Mouse (Mus musculus) neural tube, embryonic 15.5 days (tissue): ENCODE measurements around the gene Slc36a3. TPM values are rescaled to one million over a fixed set of nuclear protein-coding genes. Genes with fewer than 3 reads are reported as not detected.
"Not testable (repeated sequence)": the region's sequence is repeated elsewhere in the genome, so short reads cannot be mapped to it uniquely, and the experiment has no call there.

Experiments
- ATAC-seq: fragments of 200-750 bp; cut with Nextera tagmentation; 2 replicates; pipeline ENCODE4 v1.8.0; 2017; ENCODE audit warnings: mild to moderate bottlenecking, moderate TSS enrichment, moderate library complexity; ENCODE audit not compliant: low FRiP score
- H3K27ac ChIP-seq: fragments of 300-500 bp; sonication (generic); replicated peaks from 2 replicates; pipeline ENCODE4 v1.5.1; 2015; ENCODE audit warnings: mild to moderate bottlenecking, inconsistent platforms
- H3K27me3 ChIP-seq: fragments of 300-500 bp; sonication (generic); replicated peaks from 2 replicates; pipeline ENCODE4 v1.6.1; 2015; ENCODE audit warnings: inconsistent platforms
- H3K36me3 ChIP-seq: fragments of 300-500 bp; sonication (generic); 2 replicates; pipeline ENCODE4 v1.6.1; 2015; ENCODE audit warnings: inconsistent platforms
- H3K4me1 ChIP-seq: fragments of 300-500 bp; sonication (generic); 2 replicates; pipeline ENCODE4 v1.6.1; 2015; ENCODE audit warnings: inconsistent platforms
- H3K4me2 ChIP-seq: fragments of 300-500 bp; sonication (generic); 2 replicates; pipeline ENCODE4 v1.6.1; 2015; ENCODE audit warnings: inconsistent platforms, mild to moderate bottlenecking, moderate library complexity
- H3K4me3 ChIP-seq: fragments of 300-500 bp; sonication (generic); replicated peaks from 2 replicates; pipeline ENCODE4 v1.5.1; 2015; ENCODE audit warnings: mild to moderate bottlenecking, inconsistent platforms
- H3K9ac ChIP-seq: fragments of 300-500 bp; sonication (generic); replicated peaks from 2 replicates; pipeline ENCODE4 v1.6.1; 2015; ENCODE audit warnings: mild to moderate bottlenecking, inconsistent platforms
- H3K9me3 ChIP-seq: fragments of 300-500 bp; sonication (generic); replicated peaks from 2 replicates; pipeline ENCODE4 v1.6.1; 2016; ENCODE audit warnings: inconsistent platforms
- WGBS: fragments of 180-500 bp; shearing (Covaris S2); methylation state at CpG from one replicate; pipeline ENCODE4 v1.1.7; 2015; ENCODE audit warnings: mixed read lengths; 5-methylcytosine and 5-hydroxymethylcytosine counted together
- polyA plus RNA-seq: library from polyadenylated mRNA; unstranded; fragments of >200 nt; fragmentation: Nextera tagmentation; extraction: Ambion mirVana; gene quantifications from 2 replicates; pipeline ENCODE4 v1.2.1, GENCODE M21; 2015

The Slc36a3 gene
- polyA plus RNA-seq, 1 experiment from 2014 or later, result not detected

DNA sequence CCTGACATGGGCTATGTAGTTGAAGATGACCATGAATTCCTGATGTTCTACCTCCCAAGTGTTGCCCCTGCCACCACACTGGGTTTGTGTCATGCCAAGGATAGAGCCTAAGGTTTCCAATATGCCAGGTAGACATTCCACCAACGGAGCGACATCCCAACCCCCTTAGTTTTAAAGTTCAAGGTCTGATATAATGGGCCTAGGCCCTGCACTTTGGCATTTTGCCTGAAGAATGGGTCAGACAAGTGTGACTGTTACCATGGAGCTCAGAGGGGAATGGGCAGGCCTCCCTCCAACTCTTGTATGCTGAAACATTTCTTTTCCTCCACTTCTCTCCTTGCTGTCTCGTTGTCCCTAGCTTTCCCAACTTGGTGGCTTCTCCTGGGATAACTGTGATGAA, 48.3 kb downstream of the Slc36a3 start:
- Histone ChIP-seq H3K4me3 (no peak overlapping the region), H3K27me3 (no peaks in the 10 kb centered on the region), H3K9ac (no peak overlapping the region), H3K36me3 (peaks cover 26% of the 10 kb centered on the region; the same call in 1 of the 2 replicates), H3K4me1 (peaks cover 20% of the 10 kb centered on the region), H3K9me3 (no peaks in the 10 kb centered on the region), H3K27ac (no peak overlapping the region), H3K4me2 (no peak overlapping the region)
- ATAC-seq, result no peak
- 53% methylated on average over 3 of the region's 3 CpGs for WGBS

DNA sequence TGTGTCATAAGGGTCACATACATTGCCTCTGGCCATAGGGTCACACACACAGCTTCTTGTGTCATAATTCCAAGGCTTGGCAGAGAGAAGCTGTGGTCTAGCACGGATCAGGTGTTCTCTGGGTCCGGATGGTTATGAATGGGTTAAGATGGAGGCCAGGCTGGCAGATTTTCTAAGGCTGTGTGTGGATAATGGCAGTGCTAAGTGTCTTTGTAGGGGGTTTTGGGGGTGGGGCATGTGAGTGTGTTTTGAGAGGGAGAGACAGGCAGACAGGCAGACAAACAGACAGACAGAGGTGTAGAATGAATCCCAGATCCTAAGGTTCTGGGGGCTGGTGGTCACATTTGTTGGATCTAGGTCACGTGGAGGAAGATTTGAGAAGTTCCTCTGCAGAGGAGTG, 49.5 kb downstream of the Slc36a3 start:
- WGBS, result 89% methylated on average over 3 of the region's 3 CpGs
- H3K4me1 ChIP-seq, result peaks cover 25% of the 10 kb centered on the region

DNA sequence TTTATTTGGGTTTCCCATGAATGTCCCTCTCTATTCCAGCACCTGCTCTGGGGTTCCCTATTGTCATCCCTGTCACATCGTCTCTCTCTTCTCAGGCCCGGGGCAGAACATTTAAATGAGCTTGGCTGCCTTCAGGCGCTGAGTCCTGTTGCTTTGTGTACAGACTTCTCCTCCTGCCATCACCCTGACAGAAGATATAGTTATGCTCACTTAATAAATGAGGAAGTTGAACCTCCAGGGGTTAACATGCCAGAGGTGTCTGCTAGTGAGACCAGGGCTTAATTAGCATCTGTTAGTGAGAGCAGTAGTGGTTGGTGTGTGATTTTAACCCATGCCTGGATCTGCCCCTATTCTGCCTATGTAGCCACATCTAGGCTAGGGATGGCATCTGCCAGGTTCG, 51.6 kb downstream of the Slc36a3 start:
- H3K9ac ChIP-seq, result no peak overlapping the region
- no peak for ATAC-seq
- 42% methylated on average over 4 of the region's 4 CpGs for WGBS
- H3K4me2 ChIP-seq, result no peak overlapping the region; the same call in 1 of the 2 replicates
- no peak overlapping the region for H3K27ac ChIP-seq
- H3K9me3 ChIP-seq, result no peaks in the 10 kb centered on the region
- no peaks in the 10 kb centered on the region for H3K27me3 ChIP-seq
- no peak overlapping the region for H3K4me3 ChIP-seq
- peaks cover 27% of the 10 kb centered on the region for H3K4me1 ChIP-seq
- H3K36me3 ChIP-seq, result peaks cover 4% of the 10 kb centered on the region; the same call in 1 of the 2 replicates

More for the DNA sequence above, 49.5 kb downstream of the Slc36a3 start:
- Histone ChIP-seq H3K9me3 (no peaks in the 10 kb centered on the region), H3K9ac (no peak overlapping the region), H3K27ac (no peak overlapping the region), H3K27me3 (no peaks in the 10 kb centered on the region), H3K36me3 (peaks cover 17% of the 10 kb centered on the region; the same call in 1 of the 2 replicates), H3K4me2 (no peak overlapping the region), H3K4me3 (no peak overlapping the region)
- ATAC-seq, result no peak

DNA sequence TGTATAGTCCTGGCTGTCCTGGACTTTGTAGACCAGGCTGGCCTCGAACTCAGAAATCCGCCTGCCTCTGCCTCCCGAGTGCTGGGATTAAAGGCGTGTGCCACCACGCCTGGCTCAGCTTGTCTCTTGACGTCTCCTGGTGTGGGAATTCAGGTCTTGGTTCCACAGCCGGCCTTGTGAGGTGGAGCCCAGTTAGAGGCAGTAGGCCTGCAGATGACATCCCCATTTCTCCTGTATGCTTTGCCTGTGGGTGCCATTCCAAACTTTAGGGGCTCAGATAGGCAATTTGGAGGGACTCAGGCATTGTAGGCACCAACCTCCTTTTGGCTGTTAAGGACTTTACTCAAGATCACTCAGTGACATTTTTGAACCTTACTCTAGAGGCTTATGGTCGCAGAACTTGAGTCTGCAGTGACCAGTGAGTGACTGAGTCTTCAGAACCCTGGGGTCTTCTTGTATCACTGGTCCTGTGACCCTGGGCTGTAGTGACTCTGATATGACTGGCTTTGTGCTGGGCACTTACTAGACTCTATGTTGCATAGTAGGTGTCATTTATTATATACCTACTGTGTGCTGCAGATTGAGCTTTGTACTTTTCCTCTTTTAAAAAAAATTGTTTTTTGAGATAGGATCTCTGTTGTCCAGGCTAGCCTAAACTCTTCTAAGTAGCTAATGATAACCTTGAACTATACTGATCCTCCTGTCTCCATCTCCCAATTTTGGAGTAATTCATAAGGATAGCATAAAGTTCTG, 52.3 kb downstream of the Slc36a3 start:
- ATAC-seq, result no peak
- Histone ChIP-seq H3K9ac (no peak overlapping the region), H3K36me3 (peaks cover 4% of the 10 kb centered on the region; the same call in 1 of the 2 replicates), H3K4me3 (no peak overlapping the region), H3K27ac (no peak overlapping the region), H3K4me1 (peaks cover 27% of the 10 kb centered on the region), H3K4me2 (peak overlapping the region; percentile 84), H3K27me3 (no peaks in the 10 kb centered on the region), H3K9me3 (no peaks in the 10 kb centered on the region)
- 94% methylated on average over 8 of the region's 8 CpGs for WGBS

DNA sequence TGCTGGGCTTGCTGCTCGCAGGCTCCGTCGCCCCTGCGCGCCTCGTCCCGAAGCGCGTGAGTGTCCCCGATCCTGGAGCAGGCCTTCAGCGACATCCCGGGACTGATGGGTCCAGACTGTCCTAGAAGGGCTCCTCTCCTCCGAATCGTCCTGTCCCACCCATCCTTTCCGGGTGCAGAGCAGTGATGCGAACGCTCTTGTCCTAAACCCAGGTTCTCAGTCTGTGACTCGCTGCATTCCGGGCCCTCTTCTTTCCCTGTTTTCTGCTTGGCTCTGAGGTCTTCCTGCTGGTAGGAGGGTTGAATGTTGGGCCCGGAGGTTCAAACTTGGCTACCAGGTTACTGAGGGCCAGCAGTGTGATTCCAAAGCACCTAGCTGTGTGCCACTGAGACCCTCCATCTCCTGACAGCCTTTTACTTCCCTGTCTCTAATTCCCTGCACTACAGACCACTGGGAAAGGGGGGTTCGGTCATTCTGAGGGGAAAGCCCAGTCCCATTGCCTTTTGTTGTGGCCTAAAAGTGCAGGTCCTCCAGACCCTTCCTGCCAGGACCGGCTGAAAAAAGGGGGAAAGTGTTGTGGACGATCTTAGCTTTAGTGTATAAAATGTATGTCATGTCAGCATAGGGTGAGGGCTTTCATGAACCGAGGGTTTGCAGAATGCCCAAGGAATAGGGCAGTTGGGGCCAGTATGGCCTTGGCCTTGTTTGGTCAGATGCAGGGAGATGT, 53.2 kb downstream of the Slc36a3 start:
- WGBS, result 13% methylated on average over 24 of the region's 24 CpGs
- ATAC-seq, result no peak; the same call in 1 of the 2 replicates
- H3K9ac ChIP-seq, result peak overlapping the region; percentile 80
- H3K27me3 ChIP-seq, result no peaks in the 10 kb centered on the region
- no peaks in the 10 kb centered on the region for H3K9me3 ChIP-seq
- peak overlapping the region; percentile 84 for H3K27ac ChIP-seq
- H3K4me2 ChIP-seq, result peak overlapping the region; percentile 84
- peaks cover 25% of the 10 kb centered on the region for H3K4me1 ChIP-seq
- H3K4me3 ChIP-seq, result peak overlapping the region; percentile 67
- no peaks in the 10 kb centered on the region for H3K36me3 ChIP-seq

DNA sequence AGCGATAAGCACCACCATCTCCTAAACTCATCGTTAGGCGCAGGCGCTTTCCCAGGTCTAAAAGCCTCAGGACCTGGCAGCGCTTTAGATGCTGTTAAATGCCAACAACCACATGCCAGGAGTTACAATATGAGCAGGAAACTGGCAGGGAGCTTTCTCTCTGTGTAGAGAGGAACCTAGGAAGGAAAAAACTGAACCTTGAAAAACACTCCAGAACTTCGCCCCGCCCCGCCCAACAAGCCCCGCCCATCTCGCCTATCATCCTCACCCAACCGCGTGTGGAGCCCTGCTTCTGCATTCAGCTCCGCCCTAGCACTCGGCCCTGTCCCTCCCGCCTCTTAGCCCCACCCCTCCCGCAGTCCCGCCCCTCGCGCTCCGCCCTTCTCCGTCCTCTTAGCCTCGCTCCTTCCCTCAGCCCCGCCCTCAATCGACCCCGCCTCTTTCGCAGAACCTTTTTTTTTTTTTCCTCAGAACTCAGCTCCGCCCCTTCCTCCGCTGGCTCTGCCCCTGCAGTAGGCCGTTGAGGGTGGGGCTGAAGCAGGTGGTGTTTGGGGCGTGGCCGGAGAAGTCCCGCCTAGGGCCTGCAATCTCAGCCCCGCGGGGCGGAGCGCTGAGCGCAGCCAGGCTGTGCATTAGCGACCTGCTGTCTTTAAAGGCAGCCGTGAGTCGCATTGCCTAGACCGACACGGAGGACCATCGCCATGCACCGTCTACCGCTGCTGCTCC, 53.9 kb downstream of the Slc36a3 start, which contains the start of gene Gm2a:
Gm2a (plus strand) TSS at position 653 of the 726 bp plus-strand sequence.
- Histone ChIP-seq H3K27ac (peak within 1 kb of the TSS; percentile 84), H3K9ac (peak within 1 kb of the TSS; percentile 80), H3K4me1 (peaks cover 24% of the 10 kb centered on the region), H3K4me3 (peak within 1 kb of the TSS; percentile 67), H3K4me2 (peak within 1 kb of the TSS; percentile 84), H3K36me3 (no peaks in the 10 kb centered on the region), H3K27me3 (no peaks in the 10 kb centered on the region), H3K9me3 (no peaks in the 10 kb centered on the region)
- peak; percentile 97 for ATAC-seq
- WGBS, result 3% methylated on average over 40 of the region's 45 CpGs

DNA sequence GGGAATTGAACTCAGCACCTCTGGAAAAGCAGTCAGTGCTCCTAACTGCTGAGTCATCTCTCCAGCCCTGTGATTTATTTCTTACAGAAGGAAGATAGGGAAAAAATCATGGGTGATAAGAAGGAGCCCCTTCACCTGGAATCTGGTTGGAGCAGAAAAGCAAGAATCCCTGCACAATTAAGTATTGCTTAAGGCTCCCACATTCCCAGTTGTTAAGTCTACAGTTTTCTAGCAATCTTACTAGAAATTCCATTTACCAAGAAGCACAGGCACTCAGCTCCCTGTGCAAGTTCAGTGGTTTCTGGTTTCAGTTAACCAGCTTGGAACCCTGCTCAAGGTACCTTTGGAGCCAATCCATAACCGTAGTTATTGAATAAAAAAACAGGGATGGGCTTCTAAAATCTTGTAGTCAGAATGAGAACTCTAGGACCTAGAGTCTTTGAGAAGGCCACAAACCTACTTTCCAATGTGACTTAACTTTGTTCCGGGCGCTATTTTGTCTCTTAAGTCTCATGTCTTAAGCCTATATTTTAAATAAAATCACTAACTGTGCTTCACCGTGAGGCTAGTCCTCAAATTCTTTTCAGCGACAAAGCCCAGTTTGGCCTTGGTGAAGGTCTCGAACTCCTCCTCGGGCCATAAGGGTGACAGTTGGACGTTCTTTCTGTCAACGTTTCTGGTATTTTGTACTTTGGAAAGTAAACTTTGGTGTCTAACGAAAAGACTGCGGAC, 54.6 kb downstream of the Slc36a3 start:
- Histone ChIP-seq H3K36me3 (no peaks in the 10 kb centered on the region), H3K27ac (peak overlapping the region; percentile 84), H3K4me1 (peaks cover 24% of the 10 kb centered on the region), H3K27me3 (no peaks in the 10 kb centered on the region), H3K9me3 (no peaks in the 10 kb centered on the region), H3K4me3 (peak overlapping the region; percentile 67), H3K9ac (no peak overlapping the region), H3K4me2 (peak overlapping the region; percentile 84)
- ATAC-seq, result no peak
- WGBS, result 34% methylated on average over 11 of the region's 11 CpGs

DNA sequence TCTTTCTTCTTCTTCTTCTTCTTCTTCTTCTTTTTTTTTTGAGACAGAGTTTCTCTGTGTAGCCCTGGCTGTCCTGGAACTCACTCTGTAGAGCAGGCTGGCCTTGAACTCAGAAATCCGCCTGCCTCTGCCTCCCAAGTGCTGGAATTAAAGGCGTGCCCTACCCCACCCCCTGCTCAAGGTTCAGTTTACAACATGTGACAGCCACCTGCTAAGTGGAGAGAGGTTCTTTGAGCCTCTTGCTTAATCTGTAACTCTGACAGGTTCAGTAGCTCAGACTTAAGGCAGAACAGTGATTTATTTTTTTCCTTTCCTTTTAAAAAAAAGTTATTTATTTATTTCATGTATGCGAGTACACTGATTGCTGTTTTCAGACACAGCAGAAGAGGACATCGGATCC, 55.2 kb downstream of the Slc36a3 start:
- H3K9ac ChIP-seq, H3K27me3 ChIP-seq, H3K36me3 ChIP-seq, H3K9me3 ChIP-seq, H3K27ac ChIP-seq, ATAC-seq, H3K4me2 ChIP-seq, H3K4me3 ChIP-seq: not testable (repeated sequence)
- WGBS, result 84% methylated on average over 4 of the region's 4 CpGs
- H3K4me1 ChIP-seq, result peaks cover 24% of the 10 kb centered on the region

DNA sequence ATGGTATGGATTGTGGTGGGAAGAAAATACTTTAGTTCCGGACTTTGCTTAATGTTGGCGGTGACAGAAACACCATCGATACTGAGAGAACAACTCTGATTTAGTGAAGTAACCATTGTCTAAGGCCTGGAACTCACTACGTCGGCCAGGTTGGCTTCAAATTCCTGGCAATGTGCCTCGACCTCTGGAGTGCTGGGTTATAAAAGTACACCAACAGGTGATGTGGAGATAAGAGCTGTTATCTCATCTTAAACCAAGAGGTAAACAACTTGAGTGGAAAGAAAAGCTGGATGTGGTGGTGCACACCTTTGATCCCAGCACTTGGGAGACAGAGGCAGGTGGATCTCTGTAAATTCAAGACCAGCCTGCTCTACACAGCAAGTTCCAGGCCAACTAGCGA, 58.4 kb downstream of the Slc36a3 start:
- no peaks in the 10 kb centered on the region for H3K27me3 ChIP-seq
- no peak overlapping the region for H3K27ac ChIP-seq
- no peak overlapping the region for H3K4me3 ChIP-seq
- H3K9ac ChIP-seq, result no peak overlapping the region
- no peak overlapping the region for H3K4me2 ChIP-seq
- H3K36me3 ChIP-seq, result no peaks in the 10 kb centered on the region
- H3K4me1 ChIP-seq, result peaks cover 6% of the 10 kb centered on the region
- WGBS, result 86% methylated on average over 7 of the region's 7 CpGs
- no peaks in the 10 kb centered on the region for H3K9me3 ChIP-seq
- no peak for ATAC-seq

DNA sequence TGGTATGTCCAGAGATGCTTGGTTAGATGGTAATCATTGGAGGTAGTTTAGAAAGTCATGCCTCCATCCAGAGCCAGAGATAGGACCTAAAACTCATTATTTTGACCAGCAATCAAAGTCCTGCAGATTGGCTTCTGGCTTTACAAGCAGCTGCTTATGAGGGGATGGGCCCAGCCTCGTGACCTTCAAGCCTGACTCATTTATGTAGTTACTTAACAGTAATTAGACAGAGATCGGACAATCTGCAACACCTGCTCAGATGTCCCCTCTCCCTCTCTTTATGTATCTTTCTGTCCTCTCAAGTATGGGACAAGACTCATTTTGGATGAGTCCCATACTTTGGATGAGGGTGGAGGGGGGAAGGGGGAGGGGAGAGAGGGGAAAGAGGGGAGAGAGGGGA, 61.6 kb downstream of the Slc36a3 start:
- no peaks in the 10 kb centered on the region for H3K9me3 ChIP-seq
- WGBS, result 76% methylated on average over 2 of the region's 2 CpGs
- H3K27ac ChIP-seq, result no peak overlapping the region
- H3K4me2 ChIP-seq, result no peak overlapping the region
- H3K9ac ChIP-seq, result no peak overlapping the region
- H3K4me1 ChIP-seq, result peaks cover 2% of the 10 kb centered on the region
- no peaks in the 10 kb centered on the region for H3K27me3 ChIP-seq
- no peak overlapping the region for H3K4me3 ChIP-seq
- no peaks in the 10 kb centered on the region for H3K36me3 ChIP-seq
- ATAC-seq, result no peak

DNA sequence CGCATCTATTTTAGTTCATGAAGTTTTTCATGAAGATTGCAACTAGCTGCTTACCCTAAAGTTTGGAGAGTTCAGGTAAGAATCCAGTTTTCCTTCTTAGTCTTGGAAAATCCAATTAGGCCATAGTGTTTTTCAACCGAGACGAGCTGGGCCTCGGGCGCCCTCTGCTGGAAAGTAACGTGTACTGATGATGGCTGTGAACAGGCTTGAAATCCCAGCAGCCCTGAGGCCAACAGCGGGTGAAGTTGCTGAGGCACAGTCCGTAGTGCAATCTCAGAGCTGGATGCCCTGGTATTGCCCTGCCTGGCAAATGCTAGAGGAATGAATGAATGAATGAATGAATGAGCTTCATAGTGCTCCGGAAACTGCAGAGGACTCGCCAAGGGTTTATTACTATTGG, 64.5 kb downstream of the Slc36a3 start:
- Histone ChIP-seq H3K27ac (no peak overlapping the region), H3K4me3 (no peak overlapping the region), H3K9me3 (no peaks in the 10 kb centered on the region), H3K9ac (no peak overlapping the region), H3K36me3 (no peaks in the 10 kb centered on the region), H3K4me2 (no peak overlapping the region), H3K4me1 (peaks cover 2% of the 10 kb centered on the region), H3K27me3 (no peaks in the 10 kb centered on the region)
- ATAC-seq, result no peak
- WGBS, result 7% methylated on average over 10 of the region's 10 CpGs
